Mouse (Mus musculus): Measurements from ENCODE around the gene Kat6b. TPM values are rescaled to one million over a fixed set of nuclear protein-coding genes. Genes with fewer than 3 reads are reported as not detected.

Gene Kat6b
- total and polyA plus RNA-seq, 2 experiments from 2014 or later: 15.2 to 23.1 TPM

DNA sequence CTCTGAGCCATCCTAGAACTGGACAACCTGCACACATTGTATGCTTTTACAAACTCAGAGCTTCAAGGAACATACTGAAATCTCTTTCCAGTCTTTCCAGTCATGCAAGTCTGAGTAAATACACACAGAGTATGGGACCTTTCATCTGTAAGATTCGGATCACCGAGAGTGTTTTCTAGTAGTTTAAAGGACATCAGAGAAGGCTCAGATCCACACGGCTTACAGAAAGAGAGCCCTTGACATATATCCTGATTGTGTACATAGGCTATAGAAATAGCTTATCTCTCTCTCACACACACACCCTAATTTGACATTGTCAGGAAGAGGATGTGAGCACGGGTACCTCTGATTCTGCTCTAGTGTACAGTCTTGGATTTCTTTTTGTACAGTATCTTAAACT, 121.7 kb downstream of the Kat6b start:
- DNase-seq (ENCODE audit: low spot score) (no peak), ATAC-seq (ENCODE audit: low FRiP score) (no peak)
- no peak for TF ChIP-seq CTCF (IDR thresholded peaks at IDR 0.05)
- WGBS: 55% methylated on average over 4 of the region's 4 CpGs
- H3K9me3 ChIP-seq (ENCODE audit: low read length): no peaks in the 10 kb centered on the region
- H3K27me3 ChIP-seq (ENCODE audit: insufficient read depth, low read length): no peaks in the 10 kb centered on the region
- H3K27ac ChIP-seq (ENCODE audit: low read depth, low read length): no peak overlapping the region
- H3K4me2 ChIP-seq (ENCODE audit: low read depth, low read length, poor library complexity, severe bottlenecking): no peak overlapping the region
- no peak overlapping the region for H3K9ac ChIP-seq (replicated peaks; ENCODE audit: low read length, poor library complexity, severe bottlenecking)
- no peaks in the 10 kb centered on the region for H3K36me3 ChIP-seq (ENCODE audit: insufficient read depth, low read length)
- no peak overlapping the region for H3K4me3 ChIP-seq (ENCODE audit: low read depth, low read length)
- H3K4me1 ChIP-seq (ENCODE audit: insufficient read depth, low read length): peaks cover 16% of the 10 kb centered on the region; the same call in 1 of the 2 replicates

DNA sequence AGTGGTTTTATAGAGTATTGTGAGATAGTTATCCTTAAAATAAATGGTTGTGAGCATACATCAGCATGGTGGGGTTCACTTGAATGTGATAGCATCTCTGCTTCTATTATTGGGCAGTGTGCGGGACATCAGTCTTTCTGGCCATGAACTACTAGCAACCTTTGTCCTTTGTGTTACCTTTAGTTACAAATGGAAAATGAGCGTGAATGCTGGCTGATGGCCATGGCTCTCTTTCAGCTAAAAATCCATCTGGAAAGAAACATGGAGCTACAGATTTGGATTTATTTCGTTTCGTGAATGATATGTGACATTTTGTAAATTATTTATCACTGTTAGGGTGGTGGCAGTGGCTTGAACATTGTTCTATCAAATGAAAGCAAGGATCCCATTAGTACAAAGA, 126.5 kb downstream of the Kat6b start:
- no peak overlapping the region for H3K4me2 ChIP-seq (ENCODE audit: low read depth, low read length, poor library complexity, severe bottlenecking)
- 40% methylated on average over 4 of the region's 4 CpGs for WGBS

DNA sequence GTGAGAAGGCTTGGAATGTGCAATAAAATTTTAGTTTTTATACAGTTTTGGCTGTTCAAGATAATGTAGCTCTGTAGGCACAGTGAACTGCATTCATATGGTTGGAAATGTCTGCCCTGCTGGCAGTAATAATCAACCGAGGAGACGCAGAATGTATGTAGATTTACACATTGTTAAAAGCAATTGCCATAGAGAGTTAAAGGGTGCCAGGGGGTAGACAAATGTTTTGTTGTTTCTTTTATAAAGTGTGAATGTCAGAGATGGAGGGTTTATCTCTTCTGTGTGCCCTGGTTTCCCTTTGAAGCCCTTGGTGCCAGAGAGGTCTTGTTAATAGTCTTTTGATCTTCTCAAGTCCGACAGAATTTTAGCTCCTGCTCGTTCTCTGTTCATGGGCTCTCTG, 127.7 kb downstream of the Kat6b start:
- Histone ChIP-seq H3K4me2 (ENCODE audit: low read depth, low read length, poor library complexity, severe bottlenecking) (no peak overlapping the region), H3K4me3 (ENCODE audit: low read depth, low read length) (no peak overlapping the region), H3K9ac (replicated peaks; ENCODE audit: low read length, poor library complexity, severe bottlenecking) (no peak overlapping the region), H3K9me3 (ENCODE audit: low read length) (no peaks in the 10 kb centered on the region), H3K36me3 (ENCODE audit: insufficient read depth, low read length) (no peaks in the 10 kb centered on the region), H3K27ac (ENCODE audit: low read depth, low read length) (0 out of 2 replicates have a peak overlapping the region, but pooled peaks have one; percentile 9), H3K27me3 (ENCODE audit: insufficient read depth, low read length) (no peaks in the 10 kb centered on the region), H3K4me1 (ENCODE audit: insufficient read depth, low read length) (peaks cover 15% of the 10 kb centered on the region; the same call in 1 of the 2 replicates)
- WGBS: 15% methylated on average over 4 of the region's 4 CpGs
- ATAC-seq (ENCODE audit: low FRiP score) (no peak), DNase-seq (ENCODE audit: low spot score) (no peak)
- TF ChIP-seq CTCF (IDR thresholded peaks at IDR 0.05): no peak

More for the DNA sequence above, 126.5 kb downstream of the Kat6b start:
- H3K4me1 ChIP-seq (ENCODE audit: insufficient read depth, low read length): peaks cover 15% of the 10 kb centered on the region; the same call in 1 of the 2 replicates
- H3K9ac ChIP-seq (replicated peaks; ENCODE audit: low read length, poor library complexity, severe bottlenecking): no peak overlapping the region
- no peaks in the 10 kb centered on the region for H3K27me3 ChIP-seq (ENCODE audit: insufficient read depth, low read length)
- peak overlapping the region; percentile 27; the same call in 1 of the 2 replicates for H3K27ac ChIP-seq (ENCODE audit: low read depth, low read length)
- TF ChIP-seq CTCF (IDR thresholded peaks at IDR 0.05): no peak
- ATAC-seq (ENCODE audit: low FRiP score) (no peak), DNase-seq (ENCODE audit: low spot score) (no peak)
- H3K9me3 ChIP-seq (ENCODE audit: low read length): no peaks in the 10 kb centered on the region
- H3K36me3 ChIP-seq (ENCODE audit: insufficient read depth, low read length): no peaks in the 10 kb centered on the region
- H3K4me3 ChIP-seq (ENCODE audit: low read depth, low read length): no peak overlapping the region

DNA sequence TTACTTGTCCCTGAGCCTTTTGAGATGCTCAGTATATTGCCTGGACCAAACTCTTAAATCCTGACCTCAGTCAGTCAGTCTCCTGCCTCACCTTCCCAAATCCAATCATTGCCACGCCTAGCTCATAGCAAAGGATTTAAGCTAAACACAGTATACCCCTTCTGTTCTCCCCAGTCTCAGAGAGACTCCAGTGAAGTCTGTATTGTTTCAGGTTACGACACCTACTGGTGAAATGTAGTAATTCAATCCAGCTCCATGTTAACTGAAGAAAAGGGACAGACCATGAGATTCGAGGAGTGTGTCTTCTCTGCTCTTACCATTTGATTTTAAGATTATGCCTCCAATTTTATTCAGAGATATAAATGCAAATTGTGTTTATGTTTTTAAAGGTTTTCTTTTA, 129.0 kb downstream of the Kat6b start:
- Histone ChIP-seq H3K27me3 (ENCODE audit: insufficient read depth, low read length) (no peaks in the 10 kb centered on the region), H3K4me2 (ENCODE audit: low read depth, low read length, poor library complexity, severe bottlenecking) (no peak overlapping the region), H3K9me3 (ENCODE audit: low read length) (no peaks in the 10 kb centered on the region), H3K9ac (replicated peaks; ENCODE audit: low read length, poor library complexity, severe bottlenecking) (no peak overlapping the region), H3K4me3 (ENCODE audit: low read depth, low read length) (no peak overlapping the region), H3K36me3 (ENCODE audit: insufficient read depth, low read length) (no peaks in the 10 kb centered on the region), H3K4me1 (ENCODE audit: insufficient read depth, low read length) (peaks cover 15% of the 10 kb centered on the region; the same call in 1 of the 2 replicates), H3K27ac (ENCODE audit: low read depth, low read length) (no peak overlapping the region)
- no peak for ATAC-seq (ENCODE audit: low FRiP score)
- DNase-seq (ENCODE audit: low spot score): peak; percentile 82
- TF ChIP-seq CTCF (IDR thresholded peaks at IDR 0.05): peak; percentile 88
- 12% methylated on average over 3 of the region's 3 CpGs for WGBS

DNA sequence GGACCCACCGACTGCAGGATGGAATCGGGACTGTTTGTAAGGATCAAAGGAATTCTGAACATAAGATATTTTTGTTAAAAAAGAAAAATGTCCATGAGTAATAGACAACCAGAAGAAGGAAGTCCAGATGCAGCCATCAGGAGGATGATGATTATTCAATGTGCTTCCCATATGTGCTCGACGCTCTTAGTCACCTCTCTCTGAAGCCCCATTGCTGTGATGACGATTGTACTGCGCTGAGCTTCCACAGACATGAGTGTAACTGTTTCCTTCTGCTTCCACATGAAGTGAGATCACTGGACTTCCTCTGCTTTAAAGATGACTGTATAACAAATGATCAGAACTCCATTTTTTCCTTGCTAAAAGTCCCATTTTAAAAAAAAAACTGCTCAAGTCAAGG, 131.8 kb downstream of the Kat6b start:
- no peak overlapping the region for H3K27ac ChIP-seq (ENCODE audit: low read depth, low read length)
- H3K4me2 ChIP-seq (ENCODE audit: low read depth, low read length, poor library complexity, severe bottlenecking): no peak overlapping the region
- ATAC-seq (ENCODE audit: low FRiP score) (no peak), DNase-seq (ENCODE audit: low spot score) (no peak)
- no peak for TF ChIP-seq CTCF (IDR thresholded peaks at IDR 0.05)
- no peaks in the 10 kb centered on the region for H3K9me3 ChIP-seq (ENCODE audit: low read length)
- no peak overlapping the region for H3K4me3 ChIP-seq (ENCODE audit: low read depth, low read length)
- no peaks in the 10 kb centered on the region for H3K36me3 ChIP-seq (ENCODE audit: insufficient read depth, low read length)
- H3K27me3 ChIP-seq (ENCODE audit: insufficient read depth, low read length): no peaks in the 10 kb centered on the region
- 91% methylated on average over 6 of the region's 6 CpGs for WGBS
- H3K4me1 ChIP-seq (ENCODE audit: insufficient read depth, low read length): peaks cover 8% of the 10 kb centered on the region; the same call in 1 of the 2 replicates
- H3K9ac ChIP-seq (replicated peaks; ENCODE audit: low read length, poor library complexity, severe bottlenecking): no peak overlapping the region

DNA sequence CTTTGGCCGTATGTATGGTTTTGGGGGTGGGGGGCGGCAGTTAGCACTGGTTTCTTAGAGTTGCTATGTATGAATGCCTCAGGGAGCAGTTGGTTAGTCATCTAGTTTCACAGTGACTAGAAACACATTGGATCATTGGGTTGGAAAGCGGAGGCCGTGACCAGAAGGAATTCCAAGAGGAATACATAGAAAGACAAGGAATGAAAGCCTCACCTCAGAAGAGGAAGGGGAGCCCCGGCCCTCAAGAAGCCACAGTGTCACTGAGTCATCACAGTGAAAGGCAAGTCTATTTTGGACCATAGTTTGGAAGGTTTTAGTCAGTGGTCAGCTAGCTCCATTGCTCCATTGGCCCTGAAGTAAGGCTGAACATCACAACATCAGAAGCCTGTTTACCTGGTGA, 132.9 kb downstream of the Kat6b start:
- 94% methylated on average over 5 of the region's 5 CpGs for WGBS
- Histone ChIP-seq H3K4me1 (ENCODE audit: insufficient read depth, low read length) (0 out of 2 replicates have a peak, but pooled peaks cover 2% of the 10 kb centered on the region), H3K9ac (replicated peaks; ENCODE audit: low read length, poor library complexity, severe bottlenecking) (no peak overlapping the region), H3K36me3 (ENCODE audit: insufficient read depth, low read length) (peaks cover under 1% of the 10 kb centered on the region; the same call in 1 of the 2 replicates), H3K9me3 (ENCODE audit: low read length) (no peaks in the 10 kb centered on the region), H3K4me3 (ENCODE audit: low read depth, low read length) (no peak overlapping the region), H3K27ac (ENCODE audit: low read depth, low read length) (no peak overlapping the region), H3K4me2 (ENCODE audit: low read depth, low read length, poor library complexity, severe bottlenecking) (no peak overlapping the region), H3K27me3 (ENCODE audit: insufficient read depth, low read length) (no peaks in the 10 kb centered on the region)
- no peak for ATAC-seq (ENCODE audit: low FRiP score)
- TF ChIP-seq CTCF (IDR thresholded peaks at IDR 0.05): no peak
- DNase-seq (ENCODE audit: low spot score): no peak
